ENCODE assay signal across 8 mouse cellular contexts in the genomic region with DNA sequence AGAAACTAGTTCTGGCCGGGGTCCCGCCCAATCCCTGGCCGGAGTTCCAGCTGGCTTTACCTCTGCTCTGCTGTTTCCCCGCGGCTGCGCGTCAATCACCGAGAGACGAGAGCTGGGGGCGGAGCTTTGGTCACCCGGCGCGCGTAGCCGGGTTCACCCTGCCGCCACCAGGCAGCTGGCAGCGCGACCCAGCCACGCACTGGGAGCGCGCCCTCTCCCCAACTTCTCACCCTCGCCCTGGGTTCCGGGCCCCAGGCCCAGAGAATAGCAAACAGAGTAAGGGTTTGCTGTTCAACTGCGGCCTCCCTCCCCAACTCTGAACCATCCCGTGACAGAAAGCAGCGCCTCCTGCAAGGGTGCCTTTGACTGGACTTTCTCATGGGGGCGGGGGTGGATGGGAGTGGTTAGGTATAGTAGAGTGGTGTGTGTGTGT. TPM values are rescaled to one million over a fixed set of nuclear protein-coding genes. Genes with fewer than 3 reads are reported as not detected.
DNase-seq lines count a peak whose midpoint lies in the region; ATAC-seq lines count a peak whose summit lies in the region.

No protein-coding gene starts in this region.

- ATAC-seq in embryonic facial prominence, embryonic 11.5 days (replicated peaks; ENCODE audit: insufficient number of reproducible peaks, low FRiP score, low TSS enrichment, low read depth), result peak; percentile 57
- ATAC-seq in heart, embryonic 11.5 days (replicated peaks; ENCODE audit: insufficient number of reproducible peaks, low FRiP score, low TSS enrichment), result peak; percentile 64
- ATAC-seq in liver, embryonic 13.5 days (ENCODE audit: low read depth), result peak; percentile 49; the same call in 1 of the 2 replicates

- no peaks in the 10 kb centered on the region for H3K9me3 ChIP-seq in embryonic facial prominence, embryonic 11.5 days (replicated peaks; ENCODE audit: control insufficient read depth, low read length)
- no peaks in the 10 kb centered on the region for H3K9me3 ChIP-seq in heart, embryonic 11.5 days (replicated peaks; ENCODE audit: control insufficient read depth, low read length)
- no peaks in the 10 kb centered on the region for H3K9me3 ChIP-seq in liver, embryonic 13.5 days (replicated peaks)

- H3K4me3 ChIP-seq in embryonic facial prominence, embryonic 11.5 days (ENCODE audit: low read depth, low read length), result peak overlapping the region; percentile 76
- H3K4me3 ChIP-seq in heart, embryonic 11.5 days (ENCODE audit: low read depth, low read length), result peak overlapping the region; percentile 63
- peak overlapping the region; percentile 59 for H3K4me3 ChIP-seq in liver, embryonic 13.5 days (replicated peaks)

- under 1% methylated on average over 27 of the region's 27 CpGs for WGBS in embryonic facial prominence, embryonic 11.5 days
- under 1% methylated on average over 27 of the region's 27 CpGs for WGBS in heart, embryonic 11.5 days (ENCODE audit: insufficient replicate concordance)
- WGBS in liver, embryonic 13.5 days (ENCODE audit: insufficient replicate concordance), result 0% methylated on average over 27 of the region's 27 CpGs

- H3K36me3 ChIP-seq in embryonic facial prominence, embryonic 11.5 days (replicated peaks; ENCODE audit: control insufficient read depth, insufficient read depth, low read depth, low read length), result no peaks in the 10 kb centered on the region
- no peaks in the 10 kb centered on the region for H3K36me3 ChIP-seq in heart, embryonic 11.5 days (ENCODE audit: control insufficient read depth, insufficient read depth, low read length)
- no peaks in the 10 kb centered on the region for H3K36me3 ChIP-seq in liver, embryonic 13.5 days

- H3K4me1 ChIP-seq in embryonic facial prominence, embryonic 11.5 days (ENCODE audit: control insufficient read depth, insufficient read depth, low read length), result no peaks in the 10 kb centered on the region
- H3K4me1 ChIP-seq in heart, embryonic 11.5 days (ENCODE audit: control insufficient read depth, insufficient read depth, low read length), result peaks cover 9% of the 10 kb centered on the region; the same call in 1 of the 2 replicates
- peaks cover 4% of the 10 kb centered on the region; the same call in 1 of the 2 replicates for H3K4me1 ChIP-seq in liver, embryonic 13.5 days (replicated peaks)

- peak; percentile 14 to 31 for DNase-seq in spleen, adult 18-20 months
- no peak for DNase-seq in spleen, adult 12 weeks (ENCODE audit: low spot score)
- DNase-seq in embryonic facial prominence, embryonic 11.5 days (ENCODE audit: low spot score), result peak; percentile 93
- peak; percentile 85 for DNase-seq in kidney, adult 9 months
- DNase-seq in liver, embryonic 13.5 days, result peak; percentile 20
- peak; percentile 3 for DNase-seq in naive thymus-derived CD4-positive, alpha-beta T cell, adult 2 months (ENCODE audit: low read depth)
- DNase-seq in urinary bladder, adult 2 months (ENCODE audit: low spot score), result peak; percentile 81

- H3K27me3 ChIP-seq in embryonic facial prominence, embryonic 11.5 days (ENCODE audit: control insufficient read depth, insufficient read depth, low read length), result no peaks in the 10 kb centered on the region
- H3K27me3 ChIP-seq in heart, embryonic 11.5 days (ENCODE audit: control insufficient read depth, insufficient read depth, low read length), result no peaks in the 10 kb centered on the region
- H3K27me3 ChIP-seq in liver, embryonic 13.5 days, result peaks cover 99% of the 10 kb centered on the region

- peak overlapping the region; percentile 84 for H3K4me2 ChIP-seq in embryonic facial prominence, embryonic 11.5 days (ENCODE audit: low read depth, low read length)
- peak overlapping the region; percentile 91 for H3K4me2 ChIP-seq in heart, embryonic 11.5 days
- H3K4me2 ChIP-seq in liver, embryonic 13.5 days, result peak overlapping the region; percentile 64

- peak overlapping the region; percentile 68 for H3K9ac ChIP-seq in embryonic facial prominence, embryonic 11.5 days (replicated peaks; ENCODE audit: low read length)
- peak overlapping the region; percentile 91 for H3K9ac ChIP-seq in heart, embryonic 11.5 days (ENCODE audit: low read depth, low read length)
- H3K9ac ChIP-seq in liver, embryonic 13.5 days, result peak overlapping the region; percentile 47; the same call in 1 of the 2 replicates

- H3K27ac ChIP-seq in embryonic facial prominence, embryonic 11.5 days (replicated peaks; ENCODE audit: low read depth, low read length), result peak overlapping the region; percentile 97
- peak overlapping the region; percentile 98 for H3K27ac ChIP-seq in heart, embryonic 11.5 days (ENCODE audit: low read depth, low read length)
- H3K27ac ChIP-seq in liver, embryonic 13.5 days, result peak overlapping the region; percentile 64

RNA-seq across cellular contexts. Expression of gene Meis2, which starts 1.4 kb away (rescaled TPM):
- 58.8 and 65.3 TPM in 2 replicates for polyA plus RNA-seq in embryonic facial prominence, embryonic 11.5 days (2014; fragmentation: Nextera tagmentation; extraction: Ambion mirVana)
- polyA plus RNA-seq in heart, embryonic 11.5 days (2014; fragmentation: Nextera tagmentation; extraction: Ambion mirVana), result 50.5 and 59.8 TPM in 2 replicates
- polyA plus RNA-seq in liver, embryonic 13.5 days (2015; fragmentation: Nextera tagmentation; extraction: Ambion mirVana), result 2.1 and 2.6 TPM in 2 replicates
- polyA plus RNA-seq in urinary bladder, adult 2 months (2012; rRNA removed), result 40.7 and 60.6 TPM in 2 replicates

Comparison
In these comparisons a context has a peak if more than half of its experiments do, and no peak if none do; other contexts are left out.
1. RNA of gene Meis2, which starts 1.4 kb away (polyA plus RNA-seq): 58.8 to 65.3 TPM in embryonic facial prominence, embryonic 11.5 days, 50.5 to 59.8 TPM in heart, embryonic 11.5 days and 40.7 to 60.6 TPM in urinary bladder, adult 2 months; 2.1 to 2.6 TPM in liver, embryonic 13.5 days; every median in the first group is over 10 times any median in the second.
2. Peak in every context shown above with its lines, with median percentiles within 50 percentile points of each other: ATAC-seq, H3K27ac ChIP-seq, H3K4me2 ChIP-seq, H3K4me3 ChIP-seq and H3K9ac ChIP-seq.